Mouse (Mus musculus) bone marrow, adult 2 months (tissue): ENCODE results near the gene Nfia.

Experiments
- CTCF ChIP-seq: fragments of 200-500 bp; IDR thresholded peaks from 2 replicates; pipeline ENCODE4 v1.5.1; 2011; ENCODE audit warnings: low read length, control low read depth; ENCODE audit not compliant: control insufficient read depth, insufficient read depth
- POLR2A ChIP-seq: fragments of 200-500 bp; IDR thresholded peaks from 2 replicates; pipeline ENCODE4 v1.6.1; 2011; ENCODE audit warnings: low read depth, mild to moderate bottlenecking, control low read depth, low read length, borderline replicate concordance; ENCODE audit not compliant: control insufficient read depth

GRCm38 (mm10) chr4:97782069-97782468, 9.5 kb downstream of the Nfia start:
- TF ChIP-seq POLR2A, result no peak
- no peak for TF ChIP-seq CTCF
